In the genomic region with DNA sequence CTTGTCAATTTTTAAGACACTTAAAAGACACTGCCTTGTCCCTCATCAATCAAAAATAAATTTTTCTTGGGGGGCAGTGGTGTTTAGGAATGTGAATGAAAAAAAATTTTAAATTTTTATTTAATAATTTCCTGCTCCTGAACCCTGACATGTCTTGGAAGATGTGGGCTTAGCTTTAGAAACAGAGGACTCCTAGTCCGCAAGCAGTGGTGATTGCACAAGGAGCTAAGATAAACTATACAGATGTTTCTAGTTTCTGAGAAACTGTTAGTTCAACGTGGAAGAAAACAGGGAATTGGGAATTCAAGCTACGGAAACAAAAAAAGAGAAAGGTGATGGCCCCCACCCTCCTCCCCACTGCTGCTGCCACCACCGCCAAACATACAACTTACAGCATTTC, we compare ENCODE assay signal across 12 mouse cellular contexts. TPM values are rescaled to one million over a fixed set of nuclear protein-coding genes. Genes with fewer than 3 reads are reported as not detected.
DNase-seq lines count a peak whose midpoint lies in the region; ATAC-seq lines count a peak whose summit lies in the region.
"Had no signal": no experiment of that assay in that cellular context is flagged by ENCODE, and none has a peak within 500 bp of the region (broad histone marks: within the 10 kb centered on the region; RNA-seq: fewer than 3 reads in every experiment).

No protein-coding gene starts in this region.

- intact Hi-C loops in heart, postnatal 25 days (cut with DNase I) = no loop called here
- intact Hi-C loops in left cerebral cortex, postnatal 36 days (cut with DNase I) = loop anchor here (2.0 to 10.0 kb wide), 2 partner anchors 81 to 443 kb away; no protein-coding TSS in a partner anchor

- peak overlapping the region; percentile 20; the same call in 1 of the 2 replicates for H3K4me2 ChIP-seq in heart, embryonic 14.5 days (ENCODE audit: low read length)
- H3K4me2 ChIP-seq in lung, embryonic 15.5 days = peak overlapping the region; percentile 30
- H3K4me2 ChIP-seq in intestine, embryonic 15.5 days (replicated peaks) = no peak overlapping the region
- H3K4me2 ChIP-seq in stomach, embryonic 16.5 days (ENCODE audit: low read depth, low read length) = peak overlapping the region; percentile 29; the same call in 1 of the 2 replicates
- H3K4me2 ChIP-seq: midbrain, embryonic 13.5 days had no signal

- DNase-seq in heart, postnatal 25 days (ENCODE audit: low spot score) = no peak
- no peak for DNase-seq in lung, postnatal 4 days
- DNase-seq in left cerebral cortex, postnatal 36 days (ENCODE audit: low spot score in 2 of 2) = no peak
- DNase-seq in adrenal gland, postnatal 25 days = no peak
- DNase-seq: kidney, postnatal 36 days; spleen, adult 18-20 months; thymus, adult 2 months had no signal

- H3K27me3 ChIP-seq in heart, embryonic 14.5 days (ENCODE audit: control insufficient read depth, insufficient read depth, low read length) = no peaks in the 10 kb centered on the region
- H3K27me3 ChIP-seq in lung, embryonic 15.5 days = no peaks in the 10 kb centered on the region
- H3K27me3 ChIP-seq in intestine, embryonic 15.5 days (replicated peaks) = no peaks in the 10 kb centered on the region
- H3K27me3 ChIP-seq in stomach, embryonic 16.5 days (ENCODE audit: control insufficient read depth, insufficient read depth, low read length) = no peaks in the 10 kb centered on the region
- H3K27me3 ChIP-seq: midbrain, embryonic 13.5 days had no signal

- H3K4me1 ChIP-seq in heart, embryonic 14.5 days (ENCODE audit: control insufficient read depth in 2 of 2, insufficient read depth in 2 of 2, low read length in 2 of 2) = peaks cover 9 to 24% of the 10 kb centered on the region in 2 experiments
- H3K4me1 ChIP-seq in lung, embryonic 15.5 days = peaks cover 37% of the 10 kb centered on the region
- peaks cover 20% of the 10 kb centered on the region for H3K4me1 ChIP-seq in intestine, embryonic 15.5 days (replicated peaks)
- peaks cover 29% of the 10 kb centered on the region for H3K4me1 ChIP-seq in stomach, embryonic 16.5 days (ENCODE audit: control insufficient read depth, insufficient read depth, low read length)

- no peaks in the 10 kb centered on the region for H3K9me3 ChIP-seq in heart, embryonic 14.5 days (ENCODE audit: control insufficient read depth, low read length)
- no peaks in the 10 kb centered on the region for H3K9me3 ChIP-seq in lung, embryonic 15.5 days
- no peaks in the 10 kb centered on the region for H3K9me3 ChIP-seq in intestine, embryonic 15.5 days
- no peaks in the 10 kb centered on the region for H3K9me3 ChIP-seq in stomach, embryonic 16.5 days (replicated peaks; ENCODE audit: control insufficient read depth, low read length)
- H3K9me3 ChIP-seq: midbrain, embryonic 13.5 days had no signal

- H3K36me3 ChIP-seq in heart, embryonic 14.5 days (ENCODE audit: control insufficient read depth, insufficient read depth, low read length) = 0 out of 2 replicates have a peak, but pooled peaks cover 12% of the 10 kb centered on the region
- no peaks in the 10 kb centered on the region for H3K36me3 ChIP-seq in lung, embryonic 15.5 days
- no peaks in the 10 kb centered on the region for H3K36me3 ChIP-seq in intestine, embryonic 15.5 days
- no peaks in the 10 kb centered on the region for H3K36me3 ChIP-seq in stomach, embryonic 16.5 days (ENCODE audit: control insufficient read depth, insufficient read depth, low read length)
- H3K36me3 ChIP-seq: midbrain, embryonic 13.5 days had no signal

- WGBS in heart, embryonic 14.5 days = 74% methylated on average over 4 of the region's 4 CpGs
- WGBS in lung, embryonic 15.5 days = 49% methylated on average over 4 of the region's 4 CpGs
- WGBS in intestine, embryonic 15.5 days = 53% methylated on average over 4 of the region's 4 CpGs
- WGBS in stomach, embryonic 16.5 days = 57% methylated on average over 4 of the region's 4 CpGs

- no peak overlapping the region for H3K9ac ChIP-seq in heart, embryonic 14.5 days (ENCODE audit: low read length)
- no peak overlapping the region for H3K9ac ChIP-seq in lung, embryonic 15.5 days
- H3K9ac ChIP-seq in intestine, embryonic 15.5 days = no peak overlapping the region
- 0 out of 2 replicates have a peak overlapping the region, but pooled peaks have one; percentile 46 for H3K9ac ChIP-seq in stomach, embryonic 16.5 days (ENCODE audit: low read length)
- H3K9ac ChIP-seq: midbrain, embryonic 13.5 days had no signal

- H3K4me3 ChIP-seq in heart, embryonic 14.5 days (ENCODE audit: control insufficient read depth in 1 of 2, insufficient read depth in 1 of 2, low read depth in 1 of 2, low read length in 2 of 2) = no peak overlapping the region
- H3K4me3 ChIP-seq in lung, embryonic 15.5 days = no peak overlapping the region
- H3K4me3 ChIP-seq in intestine, embryonic 15.5 days (replicated peaks) = no peak overlapping the region
- no peak overlapping the region for H3K4me3 ChIP-seq in stomach, embryonic 16.5 days (replicated peaks; ENCODE audit: low read length)
- H3K4me3 ChIP-seq: midbrain, embryonic 13.5 days had no signal

- H3K27ac ChIP-seq in heart, embryonic 14.5 days (replicated peaks in 1 of 2; ENCODE audit: control insufficient read depth in 1 of 2, insufficient read depth in 1 of 2, low read depth in 2 of 2, low read length in 2 of 2) = peak overlapping the region; percentile 56 to 70; a peak in 3 of 4 replicates
- H3K27ac ChIP-seq in lung, embryonic 15.5 days = peak overlapping the region; percentile 85
- peak overlapping the region; percentile 75 for H3K27ac ChIP-seq in intestine, embryonic 15.5 days
- H3K27ac ChIP-seq in stomach, embryonic 16.5 days (ENCODE audit: low read length) = peak overlapping the region; percentile 83
- H3K27ac ChIP-seq: midbrain, embryonic 13.5 days had no signal

- ATAC-seq in heart, embryonic 14.5 days (ENCODE audit: insufficient number of reproducible peaks, insufficient read depth, low FRiP score, low read depth) = no peak
- 0 out of 2 replicates have a peak, but pooled peaks have one; percentile 47 for ATAC-seq in lung, embryonic 15.5 days (ENCODE audit: borderline replicate concordance, extremely low read depth, low FRiP score, low TSS enrichment)
- no peak for ATAC-seq in intestine, embryonic 15.5 days
- no peak for ATAC-seq in stomach, embryonic 16.5 days (ENCODE audit: insufficient read depth, low FRiP score)
- ATAC-seq: midbrain, embryonic 13.5 days had no signal

RNA-seq across cellular contexts. Expression of a gene that starts 27.1 kb away (rescaled TPM):
- 12.0 and 13.2 TPM in 2 replicates for polyA plus RNA-seq in heart, embryonic 14.5 days (2014; fragmentation: Nextera tagmentation; extraction: Ambion mirVana)
- total RNA-seq in heart, postnatal 25 days (2021) = 1 to 10 TPM; 4.6 to 4.8 TPM
- polyA plus RNA-seq in lung, embryonic 15.5 days (2015; fragmentation: Nextera tagmentation; extraction: Ambion mirVana) = 14.8 and 16.1 TPM in 2 replicates
- polyA plus RNA-seq in intestine, embryonic 15.5 days (2015; fragmentation: Nextera tagmentation; extraction: Ambion mirVana) = 11.6 and 11.8 TPM in 2 replicates
- 10.4 and 11.8 TPM in 2 replicates for polyA plus RNA-seq in stomach, embryonic 16.5 days (2015; fragmentation: Nextera tagmentation; extraction: Ambion mirVana)
- total RNA-seq in left cerebral cortex, postnatal 36 days (2021) = 1 to 10 TPM; 5.3 to 6.1 TPM
- 8.5 and 10.5 TPM in 2 replicates for total RNA-seq in adrenal gland, postnatal 25 days (2021)

RNA-seq across cellular contexts. Expression of a gene that starts 27.3 kb away (rescaled TPM):
- polyA plus RNA-seq in heart, embryonic 14.5 days (2014; fragmentation: Nextera tagmentation; extraction: Ambion mirVana) = 33.4 and 34.8 TPM in 2 replicates
- total RNA-seq in heart, postnatal 25 days (2021) = 10 to 100 TPM; 19.1 to 19.2 TPM
- 59.0 and 61.1 TPM in 2 replicates for polyA plus RNA-seq in lung, embryonic 15.5 days (2015; fragmentation: Nextera tagmentation; extraction: Ambion mirVana)
- polyA plus RNA-seq in intestine, embryonic 15.5 days (2015; fragmentation: Nextera tagmentation; extraction: Ambion mirVana) = 54.6 and 63.6 TPM in 2 replicates
- polyA plus RNA-seq in stomach, embryonic 16.5 days (2015; fragmentation: Nextera tagmentation; extraction: Ambion mirVana) = 58.4 and 60.0 TPM in 2 replicates
- total RNA-seq in left cerebral cortex, postnatal 36 days (2021) = 10 to 100 TPM; 33.7 to 38.4 TPM
- 41.3 and 44.1 TPM in 2 replicates for total RNA-seq in adrenal gland, postnatal 25 days (2021)
